Mouse (Mus musculus): ENCODE measurements around the gene H2-Oa. TPM values are rescaled to one million over a fixed set of nuclear protein-coding genes. Genes with fewer than 3 reads are reported as not detected.

H2-Oa gene
- polyA plus RNA-seq, 1 experiment from 2014 or later = 0.51 TPM

DNA sequence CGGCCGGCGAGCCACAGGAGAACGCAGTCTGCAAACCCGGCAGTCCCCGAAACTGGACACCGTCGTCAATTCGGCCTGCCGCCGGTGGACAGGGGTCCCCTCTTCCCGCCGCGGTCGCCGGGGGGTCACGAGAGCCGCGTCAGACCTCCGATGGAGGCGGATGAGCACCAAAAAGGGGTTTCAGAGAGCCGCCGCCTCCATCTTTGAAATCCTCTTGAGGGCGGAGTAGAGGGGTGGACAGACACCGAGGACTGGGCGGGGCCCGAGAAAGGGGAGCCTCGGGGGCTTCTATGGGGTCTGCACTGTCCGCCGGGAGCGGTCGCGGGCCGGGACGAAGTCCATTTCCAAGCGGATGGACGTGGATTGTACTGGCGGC, 26.7 kb downstream of the H2-Oa start:
- ATAC-seq (ENCODE audit: low FRiP score, low TSS enrichment) = no peak
- WGBS = under 1% methylated on average over 34 of the region's 38 CpGs
- peaks cover 51% of the 10 kb centered on the region for H3K36me3 ChIP-seq (ENCODE audit: control insufficient read depth, insufficient read depth, low read length)

DNA sequence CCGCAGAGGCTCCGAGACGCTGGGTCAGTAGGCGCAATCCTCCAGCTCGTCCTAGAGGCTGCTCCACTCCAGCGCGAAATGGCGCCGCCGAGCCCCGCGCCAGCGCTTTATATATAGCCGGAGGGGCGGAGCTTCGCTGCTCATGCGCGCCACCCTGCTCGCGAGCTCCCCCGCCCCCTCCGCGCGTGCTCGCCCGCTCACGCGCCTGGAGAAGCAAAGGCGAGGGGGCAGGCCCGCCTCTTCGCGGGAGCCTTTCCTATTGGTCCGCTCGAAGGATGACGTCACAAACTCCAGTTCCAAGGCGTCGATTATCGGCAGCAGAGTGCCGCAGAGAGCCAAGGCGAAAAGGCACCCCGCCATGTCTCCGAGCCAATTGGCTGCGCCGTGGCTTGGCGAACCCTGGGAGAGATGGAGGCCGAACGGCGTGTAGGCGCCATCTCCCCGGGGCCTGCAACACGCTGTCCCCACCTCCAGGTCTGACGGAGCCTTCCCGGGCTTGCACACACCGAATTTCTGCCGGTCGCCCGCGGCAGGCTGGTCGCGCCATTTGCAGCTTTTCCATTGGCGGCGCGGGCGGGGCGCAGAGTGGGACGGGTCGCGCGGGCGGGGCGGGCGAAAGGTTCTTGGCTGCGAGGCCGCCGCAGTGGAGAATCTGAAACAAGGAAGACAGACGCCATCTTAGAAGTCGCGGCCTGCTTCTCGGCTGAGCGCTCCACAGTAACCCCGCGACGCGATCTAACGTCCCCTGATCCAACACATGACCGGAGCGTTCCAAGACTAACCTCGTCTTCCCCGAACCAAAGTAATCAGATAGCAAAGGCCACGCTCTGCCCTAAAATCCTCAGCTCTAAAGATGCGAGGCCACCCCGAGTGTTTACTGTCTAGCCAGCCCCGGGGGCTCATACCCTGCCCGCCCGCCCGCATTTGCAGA, 27.4 kb downstream of the H2-Oa start, which contains the start of gene H2-DMa:
TSS of gene H2-DMa (plus strand) at position 293 of the 931 bp plus-strand sequence.
- Histone ChIP-seq H3K9ac (ENCODE audit: low read depth, low read length) (peak within 1 kb of the TSS; percentile 98), H3K4me2 (replicated peaks; ENCODE audit: low read depth, low read length) (peak within 1 kb of the TSS; percentile 99), H3K4me1 (ENCODE audit: control insufficient read depth, insufficient read depth, low read length) (peaks cover 24% of the 10 kb centered on the region; the same call in 1 of the 2 replicates), H3K27ac (ENCODE audit: low read depth, low read length) (peak within 1 kb of the TSS; percentile 100), H3K27me3 (ENCODE audit: control insufficient read depth, insufficient read depth, low read length) (no peaks in the 10 kb centered on the region), H3K36me3 (ENCODE audit: control insufficient read depth, insufficient read depth, low read length) (peaks cover 45% of the 10 kb centered on the region), H3K9me3 (ENCODE audit: control insufficient read depth, low read length) (no peaks in the 10 kb centered on the region), H3K4me3 (ENCODE audit: low read length) (peak within 1 kb of the TSS; percentile 92)
- ATAC-seq (ENCODE audit: low FRiP score, low TSS enrichment) = peak; percentile 70
- under 1% methylated on average over 96 of the region's 96 CpGs for WGBS

More for the DNA sequence above, 26.7 kb downstream of the H2-Oa start:
- Histone ChIP-seq H3K27ac (ENCODE audit: low read depth, low read length) (peak overlapping the region; percentile 100), H3K9me3 (ENCODE audit: control insufficient read depth, low read length) (no peaks in the 10 kb centered on the region), H3K4me3 (ENCODE audit: low read length) (peak overlapping the region; percentile 92), H3K4me1 (ENCODE audit: control insufficient read depth, insufficient read depth, low read length) (peaks cover 21% of the 10 kb centered on the region; the same call in 1 of the 2 replicates), H3K27me3 (ENCODE audit: control insufficient read depth, insufficient read depth, low read length) (no peaks in the 10 kb centered on the region), H3K4me2 (replicated peaks; ENCODE audit: low read depth, low read length) (peak overlapping the region; percentile 99), H3K9ac (ENCODE audit: low read depth, low read length) (peak overlapping the region; percentile 92)

DNA sequence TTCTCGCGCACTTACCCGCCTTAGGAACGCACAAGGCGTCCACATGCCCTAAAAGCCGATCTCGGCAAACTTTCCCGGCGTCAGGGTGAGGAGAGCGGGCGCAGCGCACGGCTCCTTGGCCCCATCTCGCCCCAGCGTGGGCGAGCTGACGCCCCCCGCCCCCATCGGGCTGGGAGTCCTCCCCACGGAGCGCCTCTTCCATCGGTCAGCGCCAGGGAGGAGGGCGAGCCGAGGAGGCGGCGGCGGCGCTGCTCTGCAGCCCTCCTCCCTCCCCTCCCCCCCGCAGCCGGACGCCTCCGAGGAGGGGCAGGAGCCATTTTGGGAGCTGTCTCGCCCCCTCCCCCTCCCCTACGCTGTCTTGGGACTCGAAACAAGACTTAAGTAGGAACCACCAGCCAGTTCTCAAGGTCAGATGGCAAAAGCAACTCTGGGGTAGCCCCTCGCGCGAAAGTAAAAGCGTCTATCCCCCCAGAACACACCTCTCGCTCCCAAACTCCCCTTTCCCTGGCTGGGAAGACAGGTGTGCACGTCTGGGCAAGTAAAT, 28.1 kb downstream of the H2-Oa start:
- whole genome bisulfite sequencing = 0% methylated on average over 35 of the region's 42 CpGs

DNA sequence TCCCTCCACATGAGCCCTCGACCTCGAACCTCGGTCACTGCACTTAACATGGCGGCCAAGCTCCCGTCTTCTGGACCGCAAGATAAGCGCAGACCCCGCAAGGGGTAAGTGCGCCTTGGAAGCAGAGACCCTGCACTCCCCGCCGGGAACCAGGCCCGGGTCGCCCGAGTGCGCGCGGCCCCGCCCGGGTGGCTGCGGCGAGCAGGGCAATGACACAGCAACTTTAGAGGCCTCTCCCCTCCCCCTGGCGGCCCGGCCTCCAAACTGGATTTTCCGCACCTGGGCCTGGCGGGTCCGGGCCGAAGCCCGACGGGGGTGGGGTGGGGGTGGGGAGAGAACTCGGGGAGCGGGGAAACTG, 28.7 kb downstream of the H2-Oa start:
- Histone ChIP-seq H3K4me3 (ENCODE audit: low read length) (peak overlapping the region; percentile 92), H3K9ac (ENCODE audit: low read depth, low read length) (peak overlapping the region; percentile 98), H3K9me3 (ENCODE audit: control insufficient read depth, low read length) (no peaks in the 10 kb centered on the region), H3K27ac (ENCODE audit: low read depth, low read length) (peak overlapping the region; percentile 100), H3K36me3 (ENCODE audit: control insufficient read depth, insufficient read depth, low read length) (peaks cover 32% of the 10 kb centered on the region), H3K4me2 (replicated peaks; ENCODE audit: low read depth, low read length) (peak overlapping the region; percentile 99), H3K4me1 (ENCODE audit: control insufficient read depth, insufficient read depth, low read length) (peaks cover 15% of the 10 kb centered on the region; the same call in 1 of the 2 replicates), H3K27me3 (ENCODE audit: control insufficient read depth, insufficient read depth, low read length) (no peaks in the 10 kb centered on the region)
- ATAC-seq (ENCODE audit: low FRiP score, low TSS enrichment) = peak; percentile 40
- under 1% methylated on average over 31 of the region's 31 CpGs for WGBS

More for the DNA sequence above, 28.1 kb downstream of the H2-Oa start:
- peaks cover 20% of the 10 kb centered on the region; the same call in 1 of the 2 replicates for H3K4me1 ChIP-seq (ENCODE audit: control insufficient read depth, insufficient read depth, low read length)
- peak overlapping the region; percentile 98 for H3K9ac ChIP-seq (ENCODE audit: low read depth, low read length)
- peaks cover 37% of the 10 kb centered on the region for H3K36me3 ChIP-seq (ENCODE audit: control insufficient read depth, insufficient read depth, low read length)
- peak overlapping the region; percentile 100 for H3K27ac ChIP-seq (ENCODE audit: low read depth, low read length)
- H3K4me2 ChIP-seq (replicated peaks; ENCODE audit: low read depth, low read length) = peak overlapping the region; percentile 99
- H3K9me3 ChIP-seq (ENCODE audit: control insufficient read depth, low read length) = no peaks in the 10 kb centered on the region
- H3K4me3 ChIP-seq (ENCODE audit: low read length) = peak overlapping the region; percentile 92
- H3K27me3 ChIP-seq (ENCODE audit: control insufficient read depth, insufficient read depth, low read length) = no peaks in the 10 kb centered on the region
- peak; percentile 6 for ATAC-seq (ENCODE audit: low FRiP score, low TSS enrichment)

DNA sequence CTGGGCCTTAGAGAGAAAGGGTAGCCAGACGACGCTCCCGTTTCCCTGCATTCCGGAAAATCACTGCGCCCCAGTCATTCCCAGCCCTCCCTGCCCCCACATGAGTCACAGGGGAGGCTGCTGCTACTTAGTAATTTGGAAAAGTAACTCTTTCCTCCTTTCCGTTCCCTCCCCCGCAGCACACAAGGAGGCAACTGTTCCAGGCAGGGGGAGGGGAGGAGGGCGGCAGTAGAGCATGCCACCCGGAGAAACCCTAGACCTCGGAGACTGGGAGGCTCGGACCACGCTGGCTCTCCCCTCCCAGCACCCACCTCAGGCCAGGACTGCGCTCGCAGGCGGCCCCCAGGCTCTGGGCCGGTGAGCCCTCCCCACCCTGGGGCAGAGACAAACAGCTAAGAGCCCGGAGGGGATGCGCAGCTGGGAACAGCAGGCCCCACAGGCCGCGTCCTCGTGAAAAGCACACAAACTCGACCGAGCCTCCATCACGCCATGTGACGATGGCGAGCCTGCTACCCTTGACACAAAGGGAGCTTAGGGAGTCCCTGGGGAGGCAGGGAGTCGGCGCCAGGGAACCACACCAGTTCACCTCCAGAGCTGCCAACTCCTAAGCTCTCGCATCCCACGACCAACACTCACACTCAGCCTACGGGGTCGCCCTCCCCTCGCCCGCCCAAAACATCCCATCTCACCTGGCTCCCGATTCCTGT, 29.2 kb downstream of the H2-Oa start:
- Histone ChIP-seq H3K27ac (ENCODE audit: low read depth, low read length) (peak overlapping the region; percentile 100), H3K9ac (ENCODE audit: low read depth, low read length) (peak overlapping the region; percentile 98), H3K4me2 (replicated peaks; ENCODE audit: low read depth, low read length) (peak overlapping the region; percentile 99), H3K9me3 (ENCODE audit: control insufficient read depth, low read length) (no peaks in the 10 kb centered on the region), H3K27me3 (ENCODE audit: control insufficient read depth, insufficient read depth, low read length) (no peaks in the 10 kb centered on the region), H3K36me3 (ENCODE audit: control insufficient read depth, insufficient read depth, low read length) (peaks cover 27% of the 10 kb centered on the region), H3K4me1 (ENCODE audit: control insufficient read depth, insufficient read depth, low read length) (peaks cover 11% of the 10 kb centered on the region; the same call in 1 of the 2 replicates), H3K4me3 (ENCODE audit: low read length) (peak overlapping the region; percentile 92)
- under 1% methylated on average over 28 of the region's 35 CpGs for WGBS
- ATAC-seq (ENCODE audit: low FRiP score, low TSS enrichment) = peak; percentile 63

DNA sequence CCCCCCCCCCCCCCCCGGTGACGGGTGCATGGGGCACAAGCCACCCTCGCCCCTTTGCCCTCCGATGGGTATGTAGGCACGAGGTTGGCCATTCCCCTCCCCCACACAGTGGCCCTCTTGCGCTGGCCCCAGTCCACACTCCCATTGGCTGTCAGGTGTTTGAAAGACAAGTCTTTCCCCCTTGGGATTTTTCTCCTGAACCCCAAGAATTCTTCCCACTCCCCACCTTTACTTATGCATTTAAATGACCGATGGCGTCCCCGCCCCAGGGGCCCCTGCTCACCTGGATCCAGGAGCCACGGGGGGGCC, 29.7 kb downstream of the H2-Oa start:
- no peaks in the 10 kb centered on the region for H3K27me3 ChIP-seq (ENCODE audit: control insufficient read depth, insufficient read depth, low read length)
- peaks cover 21% of the 10 kb centered on the region for H3K36me3 ChIP-seq (ENCODE audit: control insufficient read depth, insufficient read depth, low read length)
- peaks cover 8% of the 10 kb centered on the region; the same call in 1 of the 2 replicates for H3K4me1 ChIP-seq (ENCODE audit: control insufficient read depth, insufficient read depth, low read length)
- peak overlapping the region; percentile 92 for H3K4me3 ChIP-seq (ENCODE audit: low read length)
- ATAC-seq (ENCODE audit: low FRiP score, low TSS enrichment) = no peak; the same call in 1 of the 2 replicates
- no peaks in the 10 kb centered on the region for H3K9me3 ChIP-seq (ENCODE audit: control insufficient read depth, low read length)
- H3K4me2 ChIP-seq (replicated peaks; ENCODE audit: low read depth, low read length) = peak overlapping the region; percentile 99
- H3K27ac ChIP-seq (ENCODE audit: low read depth, low read length) = peak overlapping the region; percentile 100
- 2% methylated on average over 7 of the region's 10 CpGs for WGBS
- H3K9ac ChIP-seq (ENCODE audit: low read depth, low read length) = peak overlapping the region; percentile 98

DNA sequence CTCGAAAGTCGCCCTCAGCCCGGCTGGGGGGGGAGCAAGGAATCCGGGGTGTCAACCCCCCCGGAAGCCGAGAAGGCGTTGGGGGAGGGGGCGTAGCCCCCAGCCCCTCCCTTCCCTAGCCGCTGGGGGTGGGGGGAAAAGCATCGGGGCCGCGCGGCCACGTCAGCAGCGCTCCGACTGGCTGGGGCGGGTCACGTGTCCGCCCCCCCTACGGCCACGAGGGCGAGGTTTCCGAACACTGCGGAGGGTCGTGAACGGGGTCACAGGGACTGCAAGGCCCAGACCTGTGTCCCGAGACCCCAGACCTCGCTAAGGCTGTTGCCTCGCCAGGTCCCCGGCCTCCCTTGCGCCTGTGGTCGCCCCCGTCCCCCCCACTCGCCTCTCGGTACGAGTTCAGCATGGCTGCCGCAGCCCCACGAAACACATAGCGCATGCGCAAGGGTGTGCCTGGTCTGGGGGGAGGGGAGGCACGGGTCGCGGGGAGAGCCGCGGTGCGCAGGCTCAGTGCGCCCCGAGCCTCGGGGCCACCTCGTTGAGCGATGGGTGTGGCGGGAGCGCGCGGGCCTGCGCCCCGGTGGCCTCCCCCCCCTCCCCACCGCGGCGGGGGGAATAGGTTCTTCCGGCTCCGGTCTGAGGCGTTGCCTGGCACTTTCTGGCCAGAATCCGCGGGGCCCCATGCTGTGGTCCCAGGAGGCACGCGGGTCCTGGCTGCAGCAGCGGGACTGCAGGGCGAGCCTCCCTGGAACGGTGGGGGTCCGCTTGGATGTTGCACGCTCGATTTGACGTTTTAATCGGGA, 30.2 kb downstream of the H2-Oa start, which contains the start of gene Brd2:
TSS of gene Brd2 (minus strand) at position 447 of the 797 bp plus-strand sequence.
- peak; percentile 50 for ATAC-seq (ENCODE audit: low FRiP score, low TSS enrichment)
- H3K9me3 ChIP-seq (ENCODE audit: control insufficient read depth, low read length) = no peaks in the 10 kb centered on the region
- peak within 1 kb of the TSS; percentile 100 for H3K27ac ChIP-seq (ENCODE audit: low read depth, low read length)
- peaks cover 6% of the 10 kb centered on the region; the same call in 1 of the 2 replicates for H3K4me1 ChIP-seq (ENCODE audit: control insufficient read depth, insufficient read depth, low read length)
- no peaks in the 10 kb centered on the region for H3K27me3 ChIP-seq (ENCODE audit: control insufficient read depth, insufficient read depth, low read length)
- H3K9ac ChIP-seq (ENCODE audit: low read depth, low read length) = peak within 1 kb of the TSS; percentile 98
- WGBS = under 1% methylated on average over 66 of the region's 75 CpGs
- H3K4me3 ChIP-seq (ENCODE audit: low read length) = peak within 1 kb of the TSS; percentile 92
- H3K36me3 ChIP-seq (ENCODE audit: control insufficient read depth, insufficient read depth, low read length) = peaks cover 16% of the 10 kb centered on the region
- peak within 1 kb of the TSS; percentile 99 for H3K4me2 ChIP-seq (replicated peaks; ENCODE audit: low read depth, low read length)

DNA sequence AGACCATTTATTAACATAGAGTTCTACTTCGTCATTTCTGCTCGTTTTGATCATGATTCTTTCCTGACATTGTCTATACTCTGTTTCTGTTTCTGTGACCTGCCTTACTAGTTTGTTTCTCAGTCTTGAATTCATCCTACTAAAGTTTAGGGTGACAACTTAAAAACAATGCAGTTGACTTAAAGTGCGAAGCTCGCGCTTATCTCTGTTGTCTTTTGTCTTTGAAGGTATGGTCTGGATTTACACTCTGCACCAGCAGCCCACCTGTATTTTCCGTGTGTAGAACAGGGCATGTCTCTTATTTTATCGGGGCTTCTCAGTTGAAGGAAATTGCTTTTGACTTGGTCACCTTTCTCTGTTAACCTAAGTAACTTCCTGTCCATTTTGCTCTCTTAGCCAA, 31.0 kb downstream of the H2-Oa start:
- Histone ChIP-seq H3K4me2 (replicated peaks; ENCODE audit: low read depth, low read length) (peak overlapping the region; percentile 99), H3K9ac (ENCODE audit: low read depth, low read length) (peak overlapping the region; percentile 98), H3K27me3 (ENCODE audit: control insufficient read depth, insufficient read depth, low read length) (no peaks in the 10 kb centered on the region), H3K4me3 (ENCODE audit: low read length) (peak overlapping the region; percentile 92), H3K27ac (ENCODE audit: low read depth, low read length) (peak overlapping the region; percentile 100), H3K36me3 (ENCODE audit: control insufficient read depth, insufficient read depth, low read length) (peaks cover 9% of the 10 kb centered on the region; the same call in 1 of the 2 replicates), H3K4me1 (ENCODE audit: control insufficient read depth, insufficient read depth, low read length) (peaks cover 13% of the 10 kb centered on the region), H3K9me3 (ENCODE audit: control insufficient read depth, low read length) (no peaks in the 10 kb centered on the region)
- ATAC-seq (ENCODE audit: low FRiP score, low TSS enrichment) = no peak
- 2% methylated on average over 7 of the region's 7 CpGs for WGBS

All from kidney, embryonic 14.5 days (tissue).